Mouse (Mus musculus) kidney, postnatal 14 days (tissue): ENCODE results near the gene Trim56.
"Not testable (repeated sequence)": the region's sequence is repeated elsewhere in the genome, so short reads cannot be mapped to it uniquely, and the experiment has no call there.

Experiments
- DNase-seq: peaks from one replicate; pipeline ENCODE4 v3.0.0; 2022; ENCODE audit warnings: mixed read lengths

The Trim56 gene

DNA sequence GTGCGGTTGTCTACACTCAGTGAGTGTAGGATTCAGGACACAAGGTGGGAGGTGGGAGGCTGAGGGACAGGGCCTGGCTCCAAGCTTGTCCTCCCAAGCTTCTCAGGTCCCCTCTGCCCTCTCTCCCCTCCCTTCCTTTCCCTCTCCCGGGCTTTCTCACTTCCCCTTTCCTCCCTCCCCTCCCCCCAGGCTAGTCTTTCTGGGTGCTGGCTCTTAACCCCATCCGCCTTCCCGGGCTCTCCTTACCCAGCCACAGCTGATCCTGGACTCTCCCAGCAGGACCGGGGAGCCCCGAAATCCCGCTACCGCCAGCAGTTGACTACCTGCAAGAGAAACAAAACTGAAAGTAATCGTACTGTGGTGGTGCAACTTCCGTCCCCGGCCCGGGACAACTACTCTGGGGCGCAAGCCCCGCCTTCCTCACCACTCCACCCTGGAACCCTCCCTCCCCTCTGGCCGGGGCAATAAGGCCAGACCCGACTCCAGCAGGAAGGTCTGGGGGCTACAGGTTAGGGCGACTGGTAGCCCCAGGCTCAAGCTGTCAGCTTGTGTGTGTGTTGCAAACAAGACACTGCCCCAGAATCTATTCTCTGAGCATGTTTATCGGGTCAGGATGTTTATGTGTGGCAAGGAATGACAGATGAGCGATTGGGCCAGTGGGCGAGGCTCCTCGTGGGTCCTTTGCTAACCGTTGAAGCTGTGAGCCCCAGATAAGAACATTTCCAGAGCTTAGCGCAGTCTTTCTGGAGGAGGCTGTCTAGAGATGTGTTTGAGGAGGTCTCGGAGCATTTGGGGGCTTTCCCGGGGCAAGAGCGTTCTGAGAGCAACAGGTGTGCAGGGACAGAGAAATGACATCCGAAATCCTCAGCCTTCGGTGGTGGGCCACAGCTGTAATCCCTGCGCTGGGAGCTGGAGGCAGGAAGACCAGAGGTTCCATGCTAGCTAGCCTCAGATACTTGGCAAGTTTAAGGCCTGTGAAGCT, at the start of gene Trim56:
TSS of gene Trim56 (minus strand) at position 344 of the 982 bp plus-strand sequence.
- peak; percentile 87 for DNase-seq

DNA sequence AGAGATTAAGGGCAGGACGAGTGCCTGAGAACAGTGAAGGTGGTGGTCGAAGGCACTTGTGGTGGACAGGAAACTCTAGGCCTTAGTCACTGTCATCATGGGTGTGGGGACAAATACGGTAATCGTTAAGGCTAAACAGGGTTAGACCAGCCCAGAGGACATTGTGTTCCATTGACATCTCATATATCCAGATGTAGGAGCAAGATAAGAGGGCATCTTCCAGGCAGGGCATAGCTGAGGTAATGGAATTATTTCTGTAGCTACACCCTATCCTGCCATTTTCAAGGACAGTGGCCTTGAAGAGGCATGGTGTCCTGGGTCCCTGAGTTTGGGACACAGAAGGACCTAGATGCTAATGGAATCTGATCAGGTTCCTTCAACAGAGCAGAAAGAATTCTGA, 45.8 kb upstream of the Trim56 start:
- no peak for DNase-seq

DNA sequence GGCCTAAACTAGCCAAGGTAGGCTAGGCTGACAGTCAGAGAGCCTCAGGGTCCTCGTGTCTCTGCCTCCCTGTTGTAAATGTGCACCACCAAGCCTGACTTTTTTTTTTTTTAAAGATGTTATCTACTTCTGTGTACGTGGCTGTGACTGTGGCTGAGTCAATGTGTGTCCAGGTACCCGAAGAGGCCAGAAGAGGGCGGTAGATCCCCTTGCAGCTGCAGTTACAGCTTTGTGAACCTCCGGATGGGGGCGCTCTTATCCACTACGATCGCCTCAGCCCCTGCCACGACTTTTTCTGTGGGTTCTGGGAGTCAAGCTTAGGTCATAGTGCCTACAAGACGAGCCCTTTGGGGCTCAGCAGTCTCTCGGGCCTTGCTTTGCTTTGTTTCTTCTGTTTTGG, 43.5 kb upstream of the Trim56 start:
- peak; percentile 41 for DNase-seq

DNA sequence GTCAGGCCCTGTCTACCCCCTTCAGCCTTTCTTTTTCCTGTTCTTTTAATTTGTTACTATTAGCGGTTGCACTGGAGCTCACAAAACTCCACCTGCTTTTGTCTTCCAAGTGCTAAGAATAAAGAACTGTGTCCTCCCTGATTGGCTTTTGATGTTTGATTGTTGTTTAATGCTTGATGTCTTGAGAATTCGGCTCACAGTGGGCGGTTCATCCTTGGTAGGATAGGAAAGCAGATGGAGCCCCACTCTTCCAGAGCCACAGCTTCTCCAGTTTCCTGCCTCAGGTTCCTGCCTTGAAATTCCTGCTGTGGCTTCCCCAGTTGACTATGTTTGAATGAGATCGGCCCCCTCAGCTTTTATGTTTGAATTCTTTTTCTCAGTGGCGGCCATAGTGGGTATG, 37.3 kb upstream of the Trim56 start:
- DNase-seq: no peak

GRCm38 (mm10) chr5:137152623-137153022, 36.6 kb upstream of the Trim56 start:
- DNase-seq: no peak

- DNase-seq: not testable (repeated sequence)
Observed at GRCm38 (mm10) chr5:137149272-137149882, 33.4 kb upstream of the Trim56 start, which contains the start of gene Muc3. Gene Muc3, minus strand, starts transcription at chr5:137149322.

GRCm38 (mm10) chr5:137140836-137141235, 24.8 kb upstream of the Trim56 start:
- no peak for DNase-seq

GRCm38 (mm10) chr5:137138977-137139376, 23.0 kb upstream of the Trim56 start:
- DNase-seq: no peak

GRCm38 (mm10) chr5:137134959-137135358, 18.9 kb upstream of the Trim56 start:
- DNase-seq: peak; percentile 54

GRCm38 (mm10) chr5:137131490-137131889, 15.5 kb upstream of the Trim56 start:
- DNase-seq: peak; percentile 41

- DNase-seq: no peak
Observed at GRCm38 (mm10) chr5:137129281-137129680, 13.3 kb upstream of the Trim56 start.

- DNase-seq: no peak
Observed at GRCm38 (mm10) chr5:137123516-137123915, 7.5 kb upstream of the Trim56 start.

DNA sequence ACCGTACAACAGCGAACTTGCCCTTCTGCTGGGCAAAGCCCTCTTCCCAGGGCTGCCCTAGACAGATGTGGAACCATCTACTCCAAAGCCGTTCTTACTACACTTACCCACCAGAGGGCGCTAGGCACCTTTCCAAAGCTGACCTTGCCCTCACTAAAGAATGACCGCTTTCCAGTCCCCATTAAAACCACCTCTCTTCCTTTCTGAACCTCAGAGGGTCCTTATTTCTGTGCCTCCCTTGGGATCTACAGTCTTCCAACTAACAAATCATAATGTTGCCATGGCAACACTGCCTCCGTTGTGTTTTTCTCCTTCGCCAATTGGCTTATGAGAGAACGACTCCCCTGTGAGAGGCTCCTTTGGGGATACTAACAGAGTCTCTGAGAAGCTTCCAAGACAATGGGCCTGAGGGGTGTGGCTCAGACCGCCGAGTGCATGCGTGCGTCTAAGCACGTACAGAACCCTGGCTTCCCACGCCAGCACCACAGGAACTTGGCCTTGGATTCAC, 6.7 kb upstream of the Trim56 start:
- peak; percentile 82 for DNase-seq

GRCm38 (mm10) chr5:137121280-137121679, 5.3 kb upstream of the Trim56 start:
- no peak for DNase-seq

DNA sequence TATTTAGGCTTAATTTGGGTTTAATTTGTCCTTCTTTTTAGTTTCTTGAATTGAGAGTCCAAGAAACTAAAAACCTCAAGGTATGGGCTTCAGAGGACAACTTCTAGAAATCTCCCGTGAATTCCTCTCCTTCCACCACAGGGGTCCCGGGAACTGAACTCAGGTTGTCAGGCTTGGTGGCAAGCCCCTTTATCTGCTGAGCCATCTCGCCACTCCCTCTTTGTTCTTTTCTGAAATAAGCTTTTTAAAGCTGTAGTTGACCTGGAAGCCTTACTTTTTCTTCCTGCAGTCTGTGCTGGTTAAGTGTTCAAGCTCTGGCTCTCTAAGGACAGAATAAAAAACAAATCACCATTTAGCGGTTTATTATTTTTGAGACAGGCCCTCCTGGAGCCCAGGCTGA, 2.9 kb upstream of the Trim56 start:
- DNase-seq: no peak

GRCm38 (mm10) chr5:137117994-137118393, 2.0 kb upstream of the Trim56 start:
- not testable (repeated sequence) for DNase-seq

DNA sequence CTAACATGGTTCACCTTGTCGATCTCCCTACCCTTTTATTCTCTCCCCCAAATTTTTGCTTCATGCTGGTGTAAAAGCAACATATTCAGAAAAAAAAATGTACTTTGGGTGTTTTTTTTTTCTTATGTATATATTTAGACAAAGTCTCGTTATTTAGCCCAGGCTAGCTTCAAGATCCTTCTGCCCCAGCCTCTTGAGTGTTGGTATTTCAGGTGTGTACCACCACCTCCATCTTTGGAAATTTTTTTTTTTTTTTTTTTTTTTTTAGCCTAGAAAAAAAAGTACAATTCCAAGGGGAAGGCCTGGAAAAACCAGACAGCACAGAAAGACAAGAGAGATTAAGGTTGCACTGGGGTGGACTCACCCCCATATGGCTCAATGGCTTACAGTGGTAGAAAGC, 978 bp upstream of the Trim56 start:
- DNase-seq: no peak

- no peak for DNase-seq
Observed at GRCm38 (mm10) chr5:137114891-137115561, 983 bp downstream of the Trim56 start.

DNA sequence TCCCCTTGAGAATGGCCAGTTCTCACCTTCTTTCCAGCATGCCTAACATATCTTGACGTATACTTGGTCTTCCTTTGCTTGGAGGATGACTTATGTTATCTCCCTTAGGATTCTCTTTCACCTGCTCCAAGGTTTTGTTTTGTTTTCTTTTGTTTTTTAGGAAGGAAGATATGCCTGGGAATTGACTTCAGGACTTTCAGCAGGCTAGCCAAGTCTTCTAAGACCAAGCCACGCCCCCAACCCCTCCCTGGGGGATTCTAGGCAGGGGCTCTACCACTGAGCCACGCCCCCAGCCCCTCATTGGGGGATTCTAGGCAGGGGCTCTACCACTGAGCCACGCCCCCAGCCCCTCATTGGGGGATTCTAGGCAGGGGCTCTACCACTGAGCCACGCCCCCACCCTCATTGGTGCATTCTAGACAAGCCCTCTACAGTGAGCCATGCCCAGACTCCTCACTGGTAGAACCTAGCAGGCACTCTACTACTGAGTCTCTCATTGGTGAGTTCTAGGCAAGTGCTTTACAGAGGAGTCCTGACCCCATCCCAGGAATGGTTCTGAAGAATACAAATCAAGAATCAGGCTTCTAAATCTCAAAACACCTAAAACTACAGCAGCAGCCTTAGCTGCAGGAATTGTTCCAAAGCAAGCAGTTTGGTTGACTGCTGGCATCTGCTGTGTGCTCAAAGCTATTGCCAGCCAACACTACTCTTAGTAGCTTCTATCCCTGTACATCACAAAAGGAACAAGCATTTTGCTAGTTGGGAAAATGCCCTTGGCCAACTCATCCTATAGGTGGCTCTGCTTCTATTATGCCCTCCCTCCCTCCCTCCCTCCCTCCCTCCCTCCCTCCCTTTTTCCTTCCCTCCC, 4.2 kb downstream of the Trim56 start:
- DNase-seq: no peak

DNA sequence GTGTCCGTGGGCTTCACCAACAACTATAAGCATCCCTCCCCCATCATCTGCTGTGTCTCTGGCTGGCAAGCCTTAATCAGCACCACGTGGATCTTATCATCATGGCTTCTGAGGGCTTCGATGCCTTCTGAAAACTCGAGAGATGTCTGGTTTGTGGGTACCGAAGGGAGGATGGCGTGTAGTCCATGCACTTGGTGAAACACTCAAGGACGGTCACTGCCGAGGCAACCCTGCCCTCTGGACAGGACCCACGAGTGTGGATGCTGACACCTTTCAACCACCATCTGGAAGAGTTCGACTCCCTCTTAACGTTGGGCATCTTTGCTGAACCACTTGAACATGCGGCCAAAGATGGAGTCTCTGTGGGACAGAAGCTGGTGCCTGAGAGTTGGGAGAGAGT, 5.1 kb downstream of the Trim56 start:
- DNase-seq: no peak

GRCm38 (mm10) chr5:137109941-137110593, 5.9 kb downstream of the Trim56 start:
- peak; percentile 52 for DNase-seq

- no peak for DNase-seq
Observed at GRCm38 (mm10) chr5:137108111-137108510, 7.9 kb downstream of the Trim56 start.
